Mouse (Mus musculus): ENCODE measurements around the gene Sgf29. TPM values are rescaled to one million over a fixed set of nuclear protein-coding genes. Genes with fewer than 3 reads are reported as not detected.
A peak's percentile ranks its signal among the peaks of the same experiment; 100 is the strongest.

Sgf29 gene
- polyA plus RNA-seq, 1 experiment from 2014 or later = 53.7 TPM

DNA sequence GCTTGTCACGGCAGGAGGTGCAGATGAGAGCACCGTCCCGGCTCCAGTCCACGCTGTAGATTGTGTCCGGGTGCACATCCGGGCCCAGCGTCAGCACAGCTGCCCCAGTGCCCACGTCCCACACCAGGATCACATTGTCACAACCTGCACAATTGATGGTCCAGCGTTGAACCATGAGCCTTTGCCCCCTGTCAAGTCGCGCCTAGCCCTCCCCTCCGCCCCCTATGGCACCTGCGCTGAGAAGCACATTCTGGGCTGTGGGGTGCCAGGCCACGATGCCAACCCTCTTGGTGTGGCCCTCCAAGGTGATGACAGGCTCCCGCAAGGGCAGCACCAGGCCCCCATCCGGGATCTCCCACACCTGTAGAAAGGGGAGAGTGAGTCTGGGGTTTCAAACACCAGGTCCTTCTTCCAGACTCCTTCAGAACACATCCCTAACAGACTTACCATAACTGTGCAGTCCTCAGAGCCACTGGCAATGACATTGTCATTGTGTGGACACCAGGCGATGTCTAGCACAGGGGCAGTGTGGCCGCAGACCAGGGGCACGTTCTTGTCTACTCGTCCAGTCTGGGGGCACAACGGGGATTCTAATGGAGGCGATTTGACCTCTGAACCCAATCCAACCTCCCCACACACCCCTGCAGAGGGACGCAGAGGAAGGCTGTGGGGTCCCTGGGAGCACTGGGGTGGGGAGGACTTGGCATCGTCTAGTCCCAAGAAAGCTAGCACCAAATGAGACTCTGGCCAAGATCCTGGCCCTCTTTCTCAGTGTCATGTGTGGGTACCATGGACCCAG is 52.6 kb downstream of the Sgf29 start:
- H3K9me3 ChIP-seq (ENCODE audit: control insufficient read depth, low read length) = no peaks in the 10 kb centered on the region
- H3K36me3 ChIP-seq (ENCODE audit: control insufficient read depth, insufficient read depth, low read length) = peaks cover 5% of the 10 kb centered on the region
- peak overlapping the region; percentile 75 for H3K4me2 ChIP-seq
- H3K4me1 ChIP-seq (replicated peaks; ENCODE audit: control insufficient read depth, insufficient read depth, low read length) = peaks cover 15% of the 10 kb centered on the region
- peak overlapping the region; percentile 27; the same call in 1 of the 2 replicates for H3K9ac ChIP-seq (ENCODE audit: low read depth, low read length)
- ATAC-seq (replicated peaks; ENCODE audit: low FRiP score) = no peak
- peak overlapping the region; percentile 11; the same call in 1 of the 2 replicates for H3K4me3 ChIP-seq (ENCODE audit: low read depth, low read length)
- no peak for DNase-seq (ENCODE audit: low spot score)
- WGBS = 58% methylated on average over 24 of the region's 24 CpGs
- 0 out of 2 replicates have a peak overlapping the region, but pooled peaks have one; percentile 35 for H3K27ac ChIP-seq (ENCODE audit: low read depth, low read length)
- peaks cover 6% of the 10 kb centered on the region; the same call in 1 of the 2 replicates for H3K27me3 ChIP-seq (replicated peaks; ENCODE audit: control insufficient read depth, insufficient read depth, low read length)

- Histone ChIP-seq H3K36me3 (ENCODE audit: control insufficient read depth, insufficient read depth, low read length) (peaks cover 5% of the 10 kb centered on the region), H3K4me1 (replicated peaks; ENCODE audit: control insufficient read depth, insufficient read depth, low read length) (peaks cover 12% of the 10 kb centered on the region), H3K4me3 (ENCODE audit: low read depth, low read length) (no peak overlapping the region), H3K9me3 (ENCODE audit: control insufficient read depth, low read length) (no peaks in the 10 kb centered on the region), H3K4me2 (peak overlapping the region; percentile 75), H3K27ac (ENCODE audit: low read depth, low read length) (0 out of 2 replicates have a peak overlapping the region, but pooled peaks have one; percentile 35), H3K27me3 (replicated peaks; ENCODE audit: control insufficient read depth, insufficient read depth, low read length) (peaks cover 6% of the 10 kb centered on the region; the same call in 1 of the 2 replicates), H3K9ac (ENCODE audit: low read depth, low read length) (no peak overlapping the region)
- no peak for DNase-seq (ENCODE audit: low spot score)
- WGBS = 58% methylated on average over 6 of the region's 6 CpGs
- no peak for ATAC-seq (replicated peaks; ENCODE audit: low FRiP score)
Observed at GRCm38 (mm10) chr7:126702358-126702757, 53.2 kb downstream of the Sgf29 start.

GRCm38 (mm10) chr7:126702861-126703756 is 54.0 kb downstream of the Sgf29 start:
- peak overlapping the region; percentile 50 for H3K4me3 ChIP-seq (ENCODE audit: low read depth, low read length)
- H3K9me3 ChIP-seq (ENCODE audit: control insufficient read depth, low read length) = no peaks in the 10 kb centered on the region
- peaks cover 6% of the 10 kb centered on the region; the same call in 1 of the 2 replicates for H3K27me3 ChIP-seq (replicated peaks; ENCODE audit: control insufficient read depth, insufficient read depth, low read length)
- H3K4me1 ChIP-seq (replicated peaks; ENCODE audit: control insufficient read depth, insufficient read depth, low read length) = peaks cover 15% of the 10 kb centered on the region
- peaks cover 5% of the 10 kb centered on the region for H3K36me3 ChIP-seq (ENCODE audit: control insufficient read depth, insufficient read depth, low read length)
- H3K27ac ChIP-seq (ENCODE audit: low read depth, low read length) = peak overlapping the region; percentile 54; the same call in 1 of the 2 replicates
- peak overlapping the region; percentile 36; the same call in 1 of the 2 replicates for H3K9ac ChIP-seq (ENCODE audit: low read depth, low read length)
- peak overlapping the region; percentile 75 for H3K4me2 ChIP-seq
- DNase-seq (ENCODE audit: low spot score) (no peak), ATAC-seq (replicated peaks; ENCODE audit: low FRiP score) (no peak)
- WGBS = 52% methylated on average over 12 of the region's 12 CpGs

DNA sequence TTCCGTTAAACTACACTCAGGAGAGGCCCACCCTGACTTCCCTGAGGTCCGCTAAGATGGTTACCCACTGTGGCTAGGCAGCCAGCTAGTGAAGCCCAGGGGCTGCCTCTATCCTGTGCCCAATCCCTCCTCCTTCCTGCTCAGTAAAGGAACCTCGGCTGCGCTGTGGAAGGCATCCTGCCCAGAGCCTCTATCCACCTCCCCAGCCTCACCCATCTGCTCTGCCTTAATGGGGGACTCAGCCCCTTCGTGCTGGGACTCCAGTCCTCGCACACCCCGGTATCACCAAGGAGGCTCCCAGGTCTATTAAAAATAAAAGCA is 54.6 kb downstream of the Sgf29 start:
- H3K4me3 ChIP-seq (ENCODE audit: low read depth, low read length) = peak overlapping the region; percentile 50
- peak overlapping the region; percentile 36; the same call in 1 of the 2 replicates for H3K9ac ChIP-seq (ENCODE audit: low read depth, low read length)
- H3K4me1 ChIP-seq (replicated peaks; ENCODE audit: control insufficient read depth, insufficient read depth, low read length) = peaks cover 15% of the 10 kb centered on the region
- no peaks in the 10 kb centered on the region for H3K9me3 ChIP-seq (ENCODE audit: control insufficient read depth, low read length)
- ATAC-seq (replicated peaks; ENCODE audit: low FRiP score) = no peak
- no peak for DNase-seq (ENCODE audit: low spot score)
- WGBS = 18% methylated on average over 7 of the region's 7 CpGs
- H3K27me3 ChIP-seq (replicated peaks; ENCODE audit: control insufficient read depth, insufficient read depth, low read length) = peaks cover 6% of the 10 kb centered on the region; the same call in 1 of the 2 replicates
- H3K36me3 ChIP-seq (ENCODE audit: control insufficient read depth, insufficient read depth, low read length) = peaks cover 5% of the 10 kb centered on the region
- H3K4me2 ChIP-seq = peak overlapping the region; percentile 75
- peak overlapping the region; percentile 54; the same call in 1 of the 2 replicates for H3K27ac ChIP-seq (ENCODE audit: low read depth, low read length)

DNA sequence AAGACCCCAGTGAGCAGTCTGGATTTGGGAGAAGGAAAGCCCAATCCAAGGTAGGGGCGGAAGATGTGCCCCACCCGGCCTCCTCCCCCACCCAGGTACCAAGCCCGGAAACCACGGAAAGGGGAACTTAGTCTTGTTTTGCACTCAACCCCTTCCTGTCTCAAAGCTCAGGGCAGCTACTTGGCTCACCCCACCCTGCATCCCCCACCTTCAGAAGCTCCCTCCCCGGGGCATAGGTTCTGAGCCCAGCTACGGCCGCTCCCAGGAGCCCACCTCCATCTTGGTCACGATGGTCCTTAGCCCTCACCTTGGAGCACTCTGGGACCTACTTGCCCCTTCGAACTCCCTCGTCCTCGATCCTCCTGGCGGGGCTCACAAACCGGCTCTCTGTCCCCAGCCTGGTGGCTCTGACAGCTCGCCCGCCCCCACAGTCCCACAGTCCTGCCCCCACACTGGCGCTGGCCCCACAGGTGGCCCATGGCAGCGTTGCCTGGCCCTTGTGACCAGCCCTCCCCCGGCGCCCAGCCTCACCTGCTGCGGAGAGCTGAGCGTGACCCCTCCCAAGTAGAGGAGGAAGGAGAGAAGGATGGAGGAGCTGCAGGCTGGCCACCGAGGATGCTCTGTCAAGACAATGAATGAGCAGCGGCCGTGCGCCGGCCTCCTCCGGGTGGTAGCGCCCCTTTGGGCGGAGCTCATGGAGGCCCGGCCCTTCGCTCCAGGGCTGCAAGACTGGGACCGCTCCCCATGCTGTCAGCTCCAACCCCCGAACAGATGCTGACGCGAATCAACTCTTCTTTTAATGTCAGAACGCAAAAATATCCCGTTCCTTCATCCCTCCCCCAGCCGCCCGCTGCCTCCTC is 55.2 kb downstream of the Sgf29 start:
- Histone ChIP-seq H3K36me3 (ENCODE audit: control insufficient read depth, insufficient read depth, low read length) (peaks cover 5% of the 10 kb centered on the region), H3K27me3 (replicated peaks; ENCODE audit: control insufficient read depth, insufficient read depth, low read length) (peaks cover 6% of the 10 kb centered on the region; the same call in 1 of the 2 replicates)
- ATAC-seq (replicated peaks; ENCODE audit: low FRiP score) = peak; percentile 72

GRCm38 (mm10) chr7:126707442-126708174 is 58.5 kb downstream of the Sgf29 start, which contains the start of gene Coro1a:
Gene Coro1a, minus strand, starts transcription at chr7:126707787.
- no peaks in the 10 kb centered on the region for H3K36me3 ChIP-seq (ENCODE audit: control insufficient read depth, insufficient read depth, low read length)
- peaks cover 12% of the 10 kb centered on the region for H3K4me1 ChIP-seq (replicated peaks; ENCODE audit: control insufficient read depth, insufficient read depth, low read length)
- no peak within 1 kb of the TSS for H3K4me3 ChIP-seq (ENCODE audit: low read depth, low read length)
- H3K27ac ChIP-seq (ENCODE audit: low read depth, low read length) = no peak within 1 kb of the TSS
- 0 out of 2 replicates have a peak within 1 kb of the TSS, but pooled peaks have one; percentile 3 for H3K4me2 ChIP-seq
- DNase-seq (ENCODE audit: low spot score) (no peak), ATAC-seq (replicated peaks; ENCODE audit: low FRiP score) (0 out of 2 replicates have a peak, but pooled peaks have one; percentile 20)
- no peak within 1 kb of the TSS; the same call in 1 of the 2 replicates for H3K9ac ChIP-seq (ENCODE audit: low read depth, low read length)
- 73% methylated on average over 19 of the region's 19 CpGs for WGBS
- H3K9me3 ChIP-seq (ENCODE audit: control insufficient read depth, low read length) = no peaks in the 10 kb centered on the region
- peaks cover 6% of the 10 kb centered on the region; the same call in 1 of the 2 replicates for H3K27me3 ChIP-seq (replicated peaks; ENCODE audit: control insufficient read depth, insufficient read depth, low read length)

More for the DNA sequence above, 55.2 kb downstream of the Sgf29 start:
- Histone ChIP-seq H3K9ac (ENCODE audit: low read depth, low read length) (peak overlapping the region; percentile 32), H3K4me3 (ENCODE audit: low read depth, low read length) (peak overlapping the region; percentile 50), H3K27ac (ENCODE audit: low read depth, low read length) (peak overlapping the region; percentile 47; the same call in 1 of the 2 replicates), H3K4me1 (replicated peaks; ENCODE audit: control insufficient read depth, insufficient read depth, low read length) (peaks cover 15% of the 10 kb centered on the region), H3K9me3 (ENCODE audit: control insufficient read depth, low read length) (no peaks in the 10 kb centered on the region), H3K4me2 (peak overlapping the region; percentile 75)
- WGBS = 3% methylated on average over 39 of the region's 39 CpGs
- peak; percentile 80 for DNase-seq (ENCODE audit: low spot score)

- Histone ChIP-seq H3K9ac (ENCODE audit: low read depth, low read length) (no peak overlapping the region), H3K4me3 (ENCODE audit: low read depth, low read length) (no peak overlapping the region), H3K27ac (ENCODE audit: low read depth, low read length) (no peak overlapping the region), H3K36me3 (ENCODE audit: control insufficient read depth, insufficient read depth, low read length) (no peaks in the 10 kb centered on the region), H3K4me1 (replicated peaks; ENCODE audit: control insufficient read depth, insufficient read depth, low read length) (peaks cover 10% of the 10 kb centered on the region), H3K9me3 (ENCODE audit: control insufficient read depth, low read length) (no peaks in the 10 kb centered on the region), H3K4me2 (no peak overlapping the region), H3K27me3 (replicated peaks; ENCODE audit: control insufficient read depth, insufficient read depth, low read length) (peaks cover 6% of the 10 kb centered on the region; the same call in 1 of the 2 replicates)
- DNase-seq (ENCODE audit: low spot score) (no peak), ATAC-seq (replicated peaks; ENCODE audit: low FRiP score) (no peak)
- WGBS = 82% methylated on average over 10 of the region's 10 CpGs
Observed at GRCm38 (mm10) chr7:126708175-126708952, 59.3 kb downstream of the Sgf29 start.
